9 mouse cellular contexts compared by ENCODE assay signal in genomic region chr5:142478829-142479435, GRCm38 (mm10). TPM values are rescaled to one million over a fixed set of nuclear protein-coding genes. Genes with fewer than 3 reads are reported as not detected.
DNase-seq lines count a peak whose midpoint lies in the region; ATAC-seq and TF ChIP-seq lines count a peak whose summit lies in the region.
"Had no signal": no experiment of that assay in that cellular context is flagged by ENCODE, and none has a peak within 500 bp of the region (broad histone marks: within the 10 kb centered on the region; RNA-seq: fewer than 3 reads in every experiment).

No protein-coding gene starts in this region.

- no peaks in the 10 kb centered on the region for H3K79me2 ChIP-seq in MEL (ENCODE audit: control insufficient read depth, insufficient read depth, low read length, poor library complexity)

- H3K9me3 ChIP-seq in MEL (replicated peaks; ENCODE audit: insufficient read depth, low read length), result no peaks in the 10 kb centered on the region
- H3K9me3 ChIP-seq in forebrain, embryonic 15.5 days, result no peaks in the 10 kb centered on the region
- H3K9me3 ChIP-seq: megakaryocyte, embryonic 14.5 days had no signal

- 29% methylated on average over 17 of the region's 17 CpGs for WGBS in forebrain, embryonic 15.5 days
- WGBS in large intestine, adult 2 months, result 33% methylated on average over 17 of the region's 17 CpGs
- whole genome bisulfite sequencing in lung, adult 2 months, result 29% methylated on average over 17 of the region's 17 CpGs
- WGBS in olfactory bulb, adult 2 months, result 29% methylated on average over 17 of the region's 17 CpGs

- H3K36me3 ChIP-seq in MEL (ENCODE audit: control insufficient read depth in 1 of 2, insufficient read depth in 2 of 2, low read length in 2 of 2), result no peaks in the 10 kb centered on the region
- H3K36me3 ChIP-seq in forebrain, embryonic 15.5 days, result no peaks in the 10 kb centered on the region

- DNase-seq in MEL (ENCODE audit: low read depth, low spot score), result peak; percentile 84
- peak; percentile 78 for DNase-seq in cerebellum, adult 11-12 months
- DNase-seq in heart, postnatal 14 days, result peak; percentile 86 to 90
- DNase-seq in large intestine, adult 2 months (ENCODE audit: low read depth, low spot score), result peak; percentile 29
- peak; percentile 79 for DNase-seq in lung, adult 2 months
- DNase-seq in testis, postnatal 14 days (ENCODE audit: low spot score), result peak; percentile 75

- intact Hi-C loops in heart, postnatal 14 days (cut with DNase I), result loop anchor here (2.0 to 5.0 kb wide), 3 partner anchors 74 to 238 kb away; no protein-coding TSS in a partner anchor

- peak overlapping the region; percentile 38 to 61 for H3K4me3 ChIP-seq in MEL (ENCODE audit: control insufficient read depth in 1 of 2, insufficient read depth in 1 of 2, low read depth in 2 of 2, low read length in 2 of 2)
- H3K4me3 ChIP-seq in forebrain, embryonic 15.5 days, result no peak overlapping the region
- H3K4me3 ChIP-seq in lung, adult 2 months (replicated peaks; ENCODE audit: extremely low read depth, low read depth, low read length), result no peak overlapping the region
- H3K4me3 ChIP-seq in olfactory bulb, adult 2 months (ENCODE audit: insufficient read depth, low read depth, low read length), result no peak overlapping the region
- H3K4me3 ChIP-seq: megakaryocyte, embryonic 14.5 days had no signal

- H3K27me3 ChIP-seq in MEL (ENCODE audit: control insufficient read depth in 1 of 2, insufficient read depth in 2 of 2, low read length in 2 of 2), result no peaks in the 10 kb centered on the region
- H3K27me3 ChIP-seq in forebrain, embryonic 15.5 days, result no peaks in the 10 kb centered on the region

- no peak for TF ChIP-seq POLR2A in MEL (IDR thresholded peaks at IDR 0.05; ENCODE audit: control insufficient read depth in 1 of 2, insufficient read depth in 1 of 2, low read depth in 1 of 2, low read length in 2 of 2, poor library complexity in 1 of 2)
- no peak for TF ChIP-seq POLR2A in lung, adult 2 months (IDR thresholded peaks at IDR 0.05; ENCODE audit: borderline replicate concordance, extremely low read depth, low read depth, low read length)
- no peak for TF ChIP-seq POLR2A in olfactory bulb, adult 2 months (IDR thresholded peaks at IDR 0.05; ENCODE audit: insufficient read depth, low read depth, low read length)

- peak; percentile 87 to 98 (median 90) for TF ChIP-seq CTCF in MEL (IDR thresholded peaks at IDR 0.05 in 2 of 3, conservative IDR thresholded peaks at IDR 0.05 in 1 of 3; ENCODE audit: control insufficient read depth in 1 of 3, insufficient read depth in 1 of 3, low read depth in 2 of 3, low read length in 3 of 3, poor library complexity in 1 of 3, severe bottlenecking in 1 of 3)
- peak; percentile 89 for TF ChIP-seq CTCF in lung, adult 2 months (IDR thresholded peaks at IDR 0.05; ENCODE audit: insufficient read depth, low read length)
- TF ChIP-seq CTCF in olfactory bulb, adult 2 months (IDR thresholded peaks at IDR 0.05; ENCODE audit: insufficient read depth, low read depth, low read length), result peak; percentile 74

- peak; percentile 60 for TF ChIP-seq RAD21 in MEL (IDR thresholded peaks at IDR 0.05; ENCODE audit: low read depth, low read length)

- no peak overlapping the region for H3K27ac ChIP-seq in MEL (ENCODE audit: control insufficient read depth, low read depth, low read length)
- peak overlapping the region; percentile 46; the same call in 1 of the 2 replicates for H3K27ac ChIP-seq in forebrain, embryonic 15.5 days (replicated peaks)
- H3K27ac ChIP-seq in olfactory bulb, adult 2 months (ENCODE audit: insufficient read depth, low read depth, low read length), result no peak overlapping the region

- peak; percentile 42 for ATAC-seq in forebrain, embryonic 15.5 days (replicated peaks)

- H3K4me2 ChIP-seq in forebrain, embryonic 15.5 days (replicated peaks), result peak overlapping the region; percentile 26; the same call in 1 of the 2 replicates

- no peak for TF ChIP-seq EP300 in MEL (IDR thresholded peaks at IDR 0.05; ENCODE audit: low read depth in 1 of 2, low read length in 2 of 2)

- H3K9ac ChIP-seq in MEL (ENCODE audit: control insufficient read depth, low read depth, low read length, poor library complexity, severe bottlenecking), result peak overlapping the region; percentile 54
- no peak overlapping the region for H3K9ac ChIP-seq in forebrain, embryonic 15.5 days (replicated peaks)

- no peaks in the 10 kb centered on the region for H3K4me1 ChIP-seq in MEL (ENCODE audit: control insufficient read depth in 1 of 2, insufficient read depth in 2 of 2, low read length in 2 of 2)
- peaks cover 8% of the 10 kb centered on the region for H3K4me1 ChIP-seq in forebrain, embryonic 15.5 days
- H3K4me1 ChIP-seq in lung, adult 2 months (ENCODE audit: control insufficient read depth, insufficient read depth, low read length), result no peaks in the 10 kb centered on the region
- peaks cover 26% of the 10 kb centered on the region for H3K4me1 ChIP-seq in olfactory bulb, adult 2 months (ENCODE audit: control insufficient read depth, insufficient read depth, low read length)

TF ChIP-seq in MEL, 35 proteins besides CTCF, POLR2A, EP300 and RAD21:
- TF ChIP-seq MAZ (IDR thresholded peaks at IDR 0.05; ENCODE audit: low read depth, low read length), result peak; percentile 44; the same call in 1 of the 2 replicates
- TF ChIP-seq MAX (IDR thresholded peaks at IDR 0.05; ENCODE audit: low read length), result peak; percentile 71
- TF ChIP-seq TCF12 (IDR thresholded peaks at IDR 0.05; ENCODE audit: low read depth, low read length), result no peak
- peak; percentile 68 for TF ChIP-seq MYC (IDR thresholded peaks at IDR 0.05; ENCODE audit: low read depth, low read length)
- TF ChIP-seq NELFE (IDR thresholded peaks at IDR 0.05; ENCODE audit: low read depth, low read length), result no peak
- no peak for TF ChIP-seq CHD2 (IDR thresholded peaks at IDR 0.05; ENCODE audit: low read length)
- TF ChIP-seq MXI1 (IDR thresholded peaks at IDR 0.05; ENCODE audit: low read depth, low read length), result peak; percentile 71
- no peak for TF ChIP-seq USF1 (IDR thresholded peaks at IDR 0.05; ENCODE audit: low read depth, low read length)
- TF ChIP-seq NRF1 (IDR thresholded peaks at IDR 0.05; ENCODE audit: insufficient read depth, low read depth, low read length, poor library complexity, severe bottlenecking), result peak; percentile 50; the same call in 1 of the 2 replicates
- TF ChIP-seq SMC3 (IDR thresholded peaks at IDR 0.05; ENCODE audit: low read depth, low read length), result peak; percentile 64
- no peak for TF ChIP-seq RCOR1 (IDR thresholded peaks at IDR 0.05; ENCODE audit: low read depth, low read length)
- no peak for TF ChIP-seq JUND (IDR thresholded peaks at IDR 0.05; ENCODE audit: low read depth, low read length)
- no peak for TF ChIP-seq BHLHE40 (IDR thresholded peaks at IDR 0.05; ENCODE audit: borderline replicate concordance, low read depth, low read length)
- TF ChIP-seq SIN3A (IDR thresholded peaks at IDR 0.05; ENCODE audit: low read length), result peak; percentile 52; the same call in 1 of the 2 replicates
- no peak for TF ChIP-seq ELF1 (IDR thresholded peaks at IDR 0.05; ENCODE audit: low read depth, low read length)

RNA-seq across cellular contexts. Expression of gene Ap5z1, which starts 15.2 kb away (rescaled TPM):
- total RNA-seq in MEL (2012; rRNA removed), result 4.4 and 5.1 TPM in 2 replicates
- 10 to 100 TPM in 1 of 2 experiments, not detected in 1; 13.5 TPM for polyA plus RNA-seq in MEL (2012; ENCODE audit: insufficient read depth in 1 of 2, insufficient read length in 2 of 2, low read depth in 1 of 2, low replicate concordance in 2 of 2, missing spikeins in 1 of 2)
- 15.0 and 15.1 TPM in 2 replicates for polyA plus RNA-seq in forebrain, embryonic 15.5 days (2015; fragmentation: Nextera tagmentation; extraction: Ambion mirVana)
- 1 to 10 TPM; 5.9 to 8.7 TPM for total RNA-seq in heart, postnatal 14 days (2021)
- 23.6 and 47.4 TPM in 2 replicates for polyA plus RNA-seq in large intestine, adult 2 months (2012; rRNA removed)
- 50.6 and 66.2 TPM in 2 replicates for polyA plus RNA-seq in lung, adult 2 months (2012; rRNA removed)
- not detected in 2 replicates for polyA plus RNA-seq in olfactory bulb, adult 2 months (2012; ENCODE audit: insufficient read depth, insufficient read length, low replicate concordance, missing spikeins)

RNA-seq across cellular contexts. Expression of gene Papolb, which starts 50.9 kb away (rescaled TPM):
- total RNA-seq in MEL (2012; rRNA removed), result not detected in 2 replicates
- polyA plus RNA-seq in MEL (2012; ENCODE audit: insufficient read depth in 1 of 2, insufficient read length in 2 of 2, low read depth in 1 of 2, low replicate concordance in 2 of 2, missing spikeins in 1 of 2), result not detected
- 0.08 and 0.15 TPM in 2 replicates for polyA plus RNA-seq in forebrain, embryonic 15.5 days (2015; fragmentation: Nextera tagmentation; extraction: Ambion mirVana)
- under 1 TPM; 0.17 to 0.22 TPM for total RNA-seq in heart, postnatal 14 days (2021)
- not detected in 2 replicates for polyA plus RNA-seq in large intestine, adult 2 months (2012; rRNA removed)
- polyA plus RNA-seq in lung, adult 2 months (2012; rRNA removed), result 0.10 and 0.14 TPM in 2 replicates
- polyA plus RNA-seq in olfactory bulb, adult 2 months (2012; ENCODE audit: insufficient read depth, insufficient read length, low replicate concordance, missing spikeins), result not detected in 2 replicates

Comparison
In these comparisons a context has a peak if more than half of its experiments do, and no peak if none do; other contexts are left out.
1. DNase-seq: peak in every context shown above with its lines; median percentile 88 in heart, postnatal 14 days; 84 in MEL; 79 in lung, adult 2 months; 78 in cerebellum, adult 11-12 months; 75 in testis, postnatal 14 days; 29 in large intestine, adult 2 months.
2. H3K4me3 ChIP-seq: peak in MEL (2 of 2); none in forebrain, embryonic 15.5 days (single experiment), lung, adult 2 months (single experiment) and olfactory bulb, adult 2 months (single experiment).
3. Peak in every context shown above with its lines, with median percentiles within 50 percentile points of each other: CTCF ChIP-seq.